Mouse (Mus musculus): Measurements from ENCODE around the gene Necap1. TPM values are rescaled to one million over a fixed set of nuclear protein-coding genes. Genes with fewer than 3 reads are reported as not detected.

Gene Necap1
- polyA plus RNA-seq (2016; fragmentation: Nextera tagmentation; extraction: Ambion mirVana), result 90.9 and 100 TPM in 2 replicates

- H3K9ac ChIP-seq, result peak within 1 kb of the TSS; percentile 83
- WGBS, result 8% methylated on average over 43 of the region's 43 CpGs
- peak within 1 kb of the TSS; percentile 84 for H3K4me3 ChIP-seq
- H3K27ac ChIP-seq, result peak within 1 kb of the TSS; percentile 76
- H3K9me3 ChIP-seq, result no peaks in the 10 kb centered on the region
- peak; percentile 98 for ATAC-seq (ENCODE audit: low FRiP score, low read depth)
- peaks cover 5% of the 10 kb centered on the region; the same call in 1 of the 2 replicates for H3K36me3 ChIP-seq
- H3K27me3 ChIP-seq (replicated peaks), result no peaks in the 10 kb centered on the region
- H3K4me1 ChIP-seq, result peaks cover 18% of the 10 kb centered on the region
- peak within 1 kb of the TSS; percentile 63 for H3K4me2 ChIP-seq (replicated peaks)
Observed at GRCm38 (mm10) chr6:122873871-122874719, at the start of gene Necap1. TSS of gene Necap1 (plus strand) at chr6:122874474.

GRCm38 (mm10) chr6:122825166-122825565, 49.1 kb upstream of the Necap1 start:
- H3K9ac ChIP-seq, result no peak overlapping the region
- H3K27ac ChIP-seq, result no peak overlapping the region
- H3K4me1 ChIP-seq, result peaks cover 33% of the 10 kb centered on the region
- 94% methylated on average over 9 of the region's 9 CpGs for WGBS
- H3K4me3 ChIP-seq, result no peak overlapping the region
- ATAC-seq (ENCODE audit: low FRiP score, low read depth), result no peak
- no peaks in the 10 kb centered on the region for H3K9me3 ChIP-seq
- H3K4me2 ChIP-seq (replicated peaks), result no peak overlapping the region
- 0 out of 2 replicates have a peak, but pooled peaks cover 2% of the 10 kb centered on the region for H3K27me3 ChIP-seq (replicated peaks)
- peaks cover 7% of the 10 kb centered on the region; the same call in 1 of the 2 replicates for H3K36me3 ChIP-seq

- ATAC-seq (ENCODE audit: low FRiP score, low read depth), result peak; percentile 27; the same call in 1 of the 2 replicates
- H3K9me3 ChIP-seq, result no peaks in the 10 kb centered on the region
Observed at GRCm38 (mm10) chr6:122825923-122826742, 48.1 kb upstream of the Necap1 start.

GRCm38 (mm10) chr6:122828086-122828485, 46.2 kb upstream of the Necap1 start:
- Histone ChIP-seq H3K4me1 (peaks cover 12% of the 10 kb centered on the region), H3K4me2 (replicated peaks) (no peak overlapping the region), H3K4me3 (no peak overlapping the region), H3K27ac (no peak overlapping the region), H3K36me3 (peaks cover 17% of the 10 kb centered on the region; the same call in 1 of the 2 replicates), H3K9ac (no peak overlapping the region), H3K9me3 (no peaks in the 10 kb centered on the region), H3K27me3 (replicated peaks) (no peaks in the 10 kb centered on the region)
- ATAC-seq (ENCODE audit: low FRiP score, low read depth), result no peak
- 44% methylated on average over 13 of the region's 13 CpGs for WGBS

More at GRCm38 (mm10) chr6:122825923-122826742, 48.1 kb upstream of the Necap1 start:
- Histone ChIP-seq H3K36me3 (peaks cover 7% of the 10 kb centered on the region; the same call in 1 of the 2 replicates), H3K9ac (peak overlapping the region; percentile 48), H3K27ac (no peak overlapping the region), H3K4me1 (peaks cover 25% of the 10 kb centered on the region), H3K27me3 (replicated peaks) (no peaks in the 10 kb centered on the region), H3K4me3 (peak overlapping the region; percentile 25), H3K4me2 (replicated peaks) (peak overlapping the region; percentile 67)
- WGBS, result 7% methylated on average over 24 of the region's 29 CpGs

GRCm38 (mm10) chr6:122832880-122833279, 41.4 kb upstream of the Necap1 start:
- no peak for ATAC-seq (ENCODE audit: low FRiP score, low read depth)
- Histone ChIP-seq H3K4me1 (no peaks in the 10 kb centered on the region), H3K4me3 (no peak overlapping the region), H3K27ac (no peak overlapping the region), H3K9me3 (no peaks in the 10 kb centered on the region), H3K9ac (no peak overlapping the region), H3K27me3 (replicated peaks) (no peaks in the 10 kb centered on the region), H3K36me3 (peaks cover 45% of the 10 kb centered on the region), H3K4me2 (replicated peaks) (no peak overlapping the region)
- WGBS, result 83% methylated on average over 7 of the region's 7 CpGs

- H3K36me3 ChIP-seq, result peaks cover 55% of the 10 kb centered on the region
- H3K4me1 ChIP-seq, result no peaks in the 10 kb centered on the region
- H3K4me3 ChIP-seq, result no peak overlapping the region
- 72% methylated on average over 4 of the region's 4 CpGs for WGBS
- H3K27ac ChIP-seq, result no peak overlapping the region
- H3K9ac ChIP-seq, result no peak overlapping the region
- ATAC-seq (ENCODE audit: low FRiP score, low read depth), result no peak
- no peak overlapping the region for H3K4me2 ChIP-seq (replicated peaks)
- no peaks in the 10 kb centered on the region for H3K27me3 ChIP-seq (replicated peaks)
- no peaks in the 10 kb centered on the region for H3K9me3 ChIP-seq
Observed at GRCm38 (mm10) chr6:122834365-122834764, 39.9 kb upstream of the Necap1 start.

GRCm38 (mm10) chr6:122836974-122837373, 37.3 kb upstream of the Necap1 start:
- H3K9ac ChIP-seq, result no peak overlapping the region
- no peaks in the 10 kb centered on the region for H3K9me3 ChIP-seq
- no peak overlapping the region for H3K27ac ChIP-seq
- peaks cover 72% of the 10 kb centered on the region for H3K36me3 ChIP-seq
- no peak overlapping the region for H3K4me3 ChIP-seq
- ATAC-seq (ENCODE audit: low FRiP score, low read depth), result no peak
- H3K27me3 ChIP-seq (replicated peaks), result no peaks in the 10 kb centered on the region
- H3K4me1 ChIP-seq, result no peaks in the 10 kb centered on the region
- H3K4me2 ChIP-seq (replicated peaks), result no peak overlapping the region
- 95% methylated on average over 3 of the region's 3 CpGs for WGBS

GRCm38 (mm10) chr6:122837539-122837938, 36.7 kb upstream of the Necap1 start:
- no peaks in the 10 kb centered on the region for H3K27me3 ChIP-seq (replicated peaks)
- no peaks in the 10 kb centered on the region for H3K4me1 ChIP-seq
- WGBS, result 87% methylated on average over 5 of the region's 5 CpGs
- no peak overlapping the region for H3K4me3 ChIP-seq
- no peak overlapping the region for H3K4me2 ChIP-seq (replicated peaks)
- no peak overlapping the region for H3K27ac ChIP-seq
- H3K36me3 ChIP-seq, result peaks cover 69% of the 10 kb centered on the region
- ATAC-seq (ENCODE audit: low FRiP score, low read depth), result no peak
- no peak overlapping the region for H3K9ac ChIP-seq
- H3K9me3 ChIP-seq, result no peaks in the 10 kb centered on the region

GRCm38 (mm10) chr6:122843759-122844158, 30.5 kb upstream of the Necap1 start:
- no peak overlapping the region for H3K27ac ChIP-seq
- H3K4me2 ChIP-seq (replicated peaks), result no peak overlapping the region
- ATAC-seq (ENCODE audit: low FRiP score, low read depth), result no peak
- H3K27me3 ChIP-seq (replicated peaks), result no peaks in the 10 kb centered on the region
- no peaks in the 10 kb centered on the region for H3K9me3 ChIP-seq
- 73% methylated on average over 6 of the region's 6 CpGs for WGBS
- H3K4me3 ChIP-seq, result no peak overlapping the region
- H3K36me3 ChIP-seq, result peaks cover 50% of the 10 kb centered on the region
- H3K9ac ChIP-seq, result no peak overlapping the region
- no peaks in the 10 kb centered on the region for H3K4me1 ChIP-seq

GRCm38 (mm10) chr6:122852696-122853095, 21.6 kb upstream of the Necap1 start:
- no peaks in the 10 kb centered on the region for H3K4me1 ChIP-seq
- H3K9ac ChIP-seq, result no peak overlapping the region
- no peak overlapping the region for H3K4me3 ChIP-seq
- 85% methylated on average over 2 of the region's 2 CpGs for WGBS
- H3K4me2 ChIP-seq (replicated peaks), result no peak overlapping the region
- no peak for ATAC-seq (ENCODE audit: low FRiP score, low read depth)
- H3K9me3 ChIP-seq, result no peaks in the 10 kb centered on the region
- no peaks in the 10 kb centered on the region for H3K36me3 ChIP-seq
- H3K27me3 ChIP-seq (replicated peaks), result no peaks in the 10 kb centered on the region
- H3K27ac ChIP-seq, result no peak overlapping the region

- Histone ChIP-seq H3K4me2 (replicated peaks) (no peak overlapping the region), H3K36me3 (no peaks in the 10 kb centered on the region), H3K27ac (no peak overlapping the region), H3K27me3 (replicated peaks) (no peaks in the 10 kb centered on the region), H3K9ac (no peak overlapping the region), H3K4me3 (no peak overlapping the region), H3K9me3 (no peaks in the 10 kb centered on the region), H3K4me1 (no peaks in the 10 kb centered on the region)
- 86% methylated on average over 12 of the region's 12 CpGs for whole genome bisulfite sequencing
- no peak for ATAC-seq (ENCODE audit: low FRiP score, low read depth)
Observed at GRCm38 (mm10) chr6:122854552-122854951, 19.7 kb upstream of the Necap1 start.

- ATAC-seq (ENCODE audit: low FRiP score, low read depth), result no peak
- Histone ChIP-seq H3K9me3 (no peaks in the 10 kb centered on the region), H3K9ac (no peak within 1 kb of the TSS), H3K27me3 (replicated peaks) (no peaks in the 10 kb centered on the region), H3K27ac (no peak within 1 kb of the TSS), H3K4me1 (no peaks in the 10 kb centered on the region), H3K4me2 (replicated peaks) (no peak within 1 kb of the TSS), H3K4me3 (no peak within 1 kb of the TSS), H3K36me3 (no peaks in the 10 kb centered on the region)
- 83% methylated on average over 7 of the region's 7 CpGs for WGBS
Observed at GRCm38 (mm10) chr6:122855955-122856354, 18.3 kb upstream of the Necap1 start, which contains the start of gene C3ar1. TSS of gene C3ar1 (minus strand) at chr6:122856161.

Data from neural tube, embryonic 12.5 days (tissue).